Mouse (Mus musculus): ENCODE measurements around the gene Ankrd34a. TPM values are rescaled to one million over a fixed set of nuclear protein-coding genes. Genes with fewer than 3 reads are reported as not detected.
A peak's percentile ranks its signal among the peaks of the same experiment; 100 is the strongest.

Ankrd34a gene
- total and polyA plus RNA-seq, 3 experiments, result 0.04 to 0.11 TPM; not detected in 1

DNA sequence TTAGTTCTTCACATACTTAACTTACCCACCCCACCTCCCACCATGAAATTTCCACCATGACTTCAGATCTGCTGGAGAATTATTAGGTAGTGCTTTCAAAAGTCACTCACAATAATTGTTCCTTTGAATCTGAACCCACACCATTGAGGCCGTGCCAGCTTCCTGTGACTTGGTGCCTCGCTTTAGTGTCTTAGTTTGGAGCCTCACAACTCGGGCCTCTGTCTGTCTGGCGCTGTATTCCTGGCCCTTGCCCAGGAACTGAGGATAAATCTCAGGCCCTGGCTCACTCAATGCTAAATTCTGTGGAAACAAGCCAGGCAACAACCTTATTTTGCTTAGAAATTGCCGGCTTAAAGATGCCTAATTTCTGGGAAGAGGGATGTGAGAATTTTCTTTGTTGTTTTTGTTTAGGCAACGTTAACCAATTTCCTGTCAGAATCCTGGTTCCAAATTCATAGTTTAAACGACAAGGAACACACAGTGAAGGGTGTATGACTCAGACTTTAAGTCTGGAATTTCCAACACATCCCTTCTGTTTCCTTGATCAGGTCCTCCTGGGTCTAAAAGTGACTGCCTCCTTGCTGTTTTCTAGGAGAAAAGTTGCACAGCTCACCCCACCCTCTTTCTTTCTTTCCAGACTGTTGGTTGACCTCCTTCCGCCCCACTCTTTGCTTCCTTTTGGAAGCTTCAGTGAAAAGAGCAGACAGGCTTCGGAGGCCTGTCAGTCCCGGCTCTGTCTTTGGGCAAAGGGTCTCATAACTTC lies 5.7 kb downstream of the Ankrd34a start:
- peaks cover 14% of the 10 kb centered on the region for H3K9me3 ChIP-seq (replicated peaks; ENCODE audit: low read length)
- H3K9ac ChIP-seq (ENCODE audit: insufficient read depth, low read depth), result peak overlapping the region; percentile 71
- H3K27ac ChIP-seq (ENCODE audit: insufficient read depth, low read depth), result no peak overlapping the region
- in situ Hi-C loops (cut with MboI; ENCODE audit: low pct_ligation_motif_present, low pct_unique_long_range_greater_than_20kb, low sequenced_read_pairs), result no loop called here
- H3K4me3 ChIP-seq (replicated peaks in 1 of 3; ENCODE audit: low read depth in 2 of 3, low read length in 2 of 3, poor library complexity in 1 of 3), result peak overlapping the region in 1 of 3 experiments; percentile 61
- peak overlapping the region; percentile 83 for H3K4me2 ChIP-seq (ENCODE audit: insufficient read depth, low read depth, poor library complexity, severe bottlenecking)
- no peak for DNase-seq (ENCODE audit: extremely low read depth)
- dilution Hi-C loops (cut with MboI; ENCODE audit: extremely low pct_ligation_motif_present, extremely low pct_unique_long_range_greater_than_20kb, low sequenced_read_pairs), result no loop called here
- peaks cover 0 to 19% of the 10 kb centered on the region in 2 experiments for H3K36me3 ChIP-seq (replicated peaks in 1 of 2; ENCODE audit: control insufficient read depth in 1 of 2, insufficient read depth in 1 of 2, low read length in 1 of 2)
- TF ChIP-seq KAT2A (IDR thresholded peaks at IDR 0.05; ENCODE audit: insufficient replicate concordance, low read length), result no peak
- TF ChIP-seq JUN (IDR thresholded peaks at IDR 0.05; ENCODE audit: insufficient read depth, low read depth, low read length), result no peak
- TF ChIP-seq MYC (IDR thresholded peaks at IDR 0.05; ENCODE audit: low read depth, low read length), result no peak
- no peak for TF ChIP-seq BHLHE40 (IDR thresholded peaks at IDR 0.05; ENCODE audit: low read depth, low read length)
- no peak for TF ChIP-seq SMC3 (IDR thresholded peaks at IDR 0.05; ENCODE audit: low read depth, low read length)
- no peak for TF ChIP-seq TBP (conservative IDR thresholded peaks at IDR 0.05; ENCODE audit: low read depth, low read length)
- no peak for TF ChIP-seq PAX5 (IDR thresholded peaks at IDR 0.05; ENCODE audit: low read length)
- no peak for TF ChIP-seq CHD1 (IDR thresholded peaks at IDR 0.05; ENCODE audit: low read depth, low read length)
- H3K27me3 ChIP-seq (replicated peaks), result no peaks in the 10 kb centered on the region
- H3K79me2 ChIP-seq (replicated peaks; ENCODE audit: control insufficient read depth, extremely low read depth, insufficient read depth, poor library complexity, severe bottlenecking), result no peaks in the 10 kb centered on the region
- H3K4me1 ChIP-seq (ENCODE audit: control insufficient read depth in 1 of 2, insufficient read depth in 2 of 2), result peaks cover 4 to 20% of the 10 kb centered on the region in 2 experiments; a peak in 2 of 4 replicates

DNA sequence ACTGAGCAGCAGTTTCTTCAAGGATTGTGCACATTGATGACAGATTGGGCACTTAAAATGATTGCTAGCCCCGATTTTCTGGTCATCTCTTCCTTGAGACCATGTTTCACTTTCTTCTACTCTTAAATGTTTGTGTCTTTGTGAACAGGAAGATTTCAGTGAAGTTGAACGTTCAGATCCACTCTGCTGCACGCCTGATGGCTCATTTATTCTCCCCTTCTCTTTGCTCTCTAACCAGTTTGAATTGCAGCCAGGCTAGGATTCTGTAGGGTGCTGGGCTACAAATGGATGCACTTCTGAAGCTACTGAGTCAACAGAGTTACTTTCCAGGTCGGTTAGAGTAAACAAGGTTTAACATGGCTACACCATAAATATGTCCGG lies 6.3 kb downstream of the Ankrd34a start:
- no peak for DNase-seq (ENCODE audit: extremely low read depth)
- in situ Hi-C loops (cut with MboI; ENCODE audit: low pct_ligation_motif_present, low pct_unique_long_range_greater_than_20kb, low sequenced_read_pairs) (no loop called here), dilution Hi-C loops (cut with MboI; ENCODE audit: extremely low pct_ligation_motif_present, extremely low pct_unique_long_range_greater_than_20kb, low sequenced_read_pairs) (no loop called here)
- Histone ChIP-seq H3K27ac (ENCODE audit: insufficient read depth, low read depth) (no peak overlapping the region), H3K4me1 (ENCODE audit: control insufficient read depth in 1 of 2, insufficient read depth in 2 of 2) (peaks cover 4 to 20% of the 10 kb centered on the region in 2 experiments; a peak in 2 of 4 replicates), H3K4me2 (ENCODE audit: insufficient read depth, low read depth, poor library complexity, severe bottlenecking) (no peak overlapping the region), H3K9me3 (replicated peaks; ENCODE audit: low read length) (peaks cover 8% of the 10 kb centered on the region), H3K4me3 (replicated peaks in 1 of 3; ENCODE audit: low read depth in 2 of 3, low read length in 2 of 3, poor library complexity in 1 of 3) (no peak overlapping the region), H3K27me3 (replicated peaks) (no peaks in the 10 kb centered on the region), H3K36me3 (replicated peaks in 1 of 2; ENCODE audit: control insufficient read depth in 1 of 2, insufficient read depth in 1 of 2, low read length in 1 of 2) (peaks cover 0 to 16% of the 10 kb centered on the region in 2 experiments), H3K79me2 (replicated peaks; ENCODE audit: control insufficient read depth, extremely low read depth, insufficient read depth, poor library complexity, severe bottlenecking) (no peaks in the 10 kb centered on the region), H3K9ac (ENCODE audit: insufficient read depth, low read depth) (no peak overlapping the region)
- TF ChIP-seq NELFE (IDR thresholded peaks at IDR 0.05; ENCODE audit: low read depth, low read length) (no peak), ZMIZ1 (IDR thresholded peaks at IDR 0.05; ENCODE audit: low read depth, low read length) (no peak), CTCF (conservative IDR thresholded peaks at IDR 0.05 in 1 of 2, IDR thresholded peaks at IDR 0.05 in 1 of 2; ENCODE audit: low read depth in 2 of 2, low read length in 2 of 2) (no peak), CHD1 (IDR thresholded peaks at IDR 0.05; ENCODE audit: low read depth, low read length) (no peak), GABPA (IDR thresholded peaks at IDR 0.05; ENCODE audit: insufficient replicate concordance, low read depth, low read length) (no peak), JUND (conservative IDR thresholded peaks at IDR 0.05; ENCODE audit: low read depth, low read length) (no peak), TBP (conservative IDR thresholded peaks at IDR 0.05; ENCODE audit: low read depth, low read length) (no peak), ZKSCAN1 (IDR thresholded peaks at IDR 0.05; ENCODE audit: borderline replicate concordance, low read depth, low read length) (no peak), SIN3A (IDR thresholded peaks at IDR 0.05; ENCODE audit: low read length) (no peak), ZNF384 (IDR thresholded peaks at IDR 0.05; ENCODE audit: low read depth, low read length) (no peak), MEF2A (IDR thresholded peaks at IDR 0.05; ENCODE audit: borderline replicate concordance, low read depth, low read length) (no peak)

Measured in CH12.LX (cell line).